9 mouse cellular contexts compared by ENCODE assay signal in the genomic region with DNA sequence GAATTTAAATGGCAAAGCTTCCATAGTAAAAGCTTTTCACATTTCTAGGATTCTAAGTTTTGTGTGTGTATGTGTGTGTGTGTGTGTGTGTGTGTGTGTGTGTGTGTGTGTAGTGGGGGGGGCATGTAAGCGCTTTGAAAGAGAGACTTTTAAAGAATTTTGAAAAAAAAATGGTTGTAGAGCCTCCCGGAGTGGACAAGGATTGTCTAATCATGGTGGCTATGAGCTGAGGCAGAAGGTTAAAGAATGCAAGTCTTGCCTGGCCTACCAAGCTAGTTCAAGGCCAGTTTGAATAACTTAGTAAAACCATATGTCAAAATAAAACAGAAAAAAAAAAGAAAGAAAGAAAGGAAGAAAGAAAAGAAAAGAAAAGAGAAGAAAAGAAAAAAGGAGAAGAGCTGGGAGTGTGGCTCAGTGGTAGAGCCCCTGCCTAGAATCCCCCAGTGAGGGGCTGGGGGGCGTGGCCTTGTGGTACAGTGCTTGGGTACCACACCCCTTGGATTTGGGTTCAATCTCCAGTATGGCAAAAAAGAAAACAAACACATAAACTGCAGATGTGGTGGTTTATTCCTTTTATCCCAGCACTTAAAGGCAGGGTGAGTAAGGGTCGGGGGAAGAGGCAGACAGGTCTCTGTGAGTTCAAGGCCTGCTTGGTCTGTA. TPM values are rescaled to one million over a fixed set of nuclear protein-coding genes. Genes with fewer than 3 reads are reported as not detected.
DNase-seq lines count a peak whose midpoint lies in the region; ATAC-seq lines count a peak whose summit lies in the region.
"Had no signal": no experiment of that assay in that cellular context is flagged by ENCODE, and none has a peak within 500 bp of the region (broad histone marks: within the 10 kb centered on the region; RNA-seq: fewer than 3 reads in every experiment).

No protein-coding gene starts in this region.

- H3K36me3 ChIP-seq in limb, embryonic 15.5 days = peaks cover 36% of the 10 kb centered on the region

- peak overlapping the region; percentile 88 for H3K4me2 ChIP-seq in limb, embryonic 15.5 days

- H3K27ac ChIP-seq in limb, embryonic 15.5 days = peak overlapping the region; percentile 95; the same call in 1 of the 2 replicates

- H3K27me3 ChIP-seq in limb, embryonic 15.5 days = no peaks in the 10 kb centered on the region

- no peak for ATAC-seq in limb, embryonic 15.5 days (ENCODE audit: insufficient number of reproducible peaks, low FRiP score, low TSS enrichment, low read depth)
- ATAC-seq in monocyte, adult 5-6 weeks (replicated peaks; ENCODE audit: insufficient number of reproducible peaks, low FRiP score, low TSS enrichment, poor library complexity, severe bottlenecking) = no peak

- no peak overlapping the region for H3K9ac ChIP-seq in limb, embryonic 15.5 days

- H3K4me3 ChIP-seq in limb, embryonic 15.5 days = peak overlapping the region; percentile 48

- DNase-seq in heart, adult 11 months = peak; percentile 66
- DNase-seq in heart, postnatal 25 days (ENCODE audit: low spot score) = no peak
- peak; percentile 37 for DNase-seq in thymus, postnatal 14 days
- DNase-seq in thymus, postnatal 25 days = no peak
- DNase-seq in testis, postnatal 10 days (ENCODE audit: low spot score) = peak; percentile 71
- no peak for DNase-seq in Muller cell, postnatal 12 days (ENCODE audit: inconsistent ontology term)

- WGBS in limb, embryonic 15.5 days = 89% methylated on average over 4 of the region's 4 CpGs

- peaks cover 54% of the 10 kb centered on the region for H3K4me1 ChIP-seq in limb, embryonic 15.5 days

- no peaks in the 10 kb centered on the region for H3K9me3 ChIP-seq in limb, embryonic 15.5 days

- intact Hi-C loops in heart, postnatal 25 days (cut with DNase I) = no loop called here

RNA-seq across cellular contexts. Expression of a gene that starts 6.8 kb away (rescaled TPM):
- 1 to 10 TPM; 1.8 to 1.9 TPM for total RNA-seq in heart, postnatal 25 days (2021)
- polyA plus RNA-seq in limb, embryonic 15.5 days (2015; fragmentation: Nextera tagmentation; extraction: Ambion mirVana) = 29.0 and 33.4 TPM in 2 replicates
- not detected in 3 replicates for total RNA-seq in monocyte, adult 5-6 weeks (2017)
- polyA plus RNA-seq: C2C12 had no signal

RNA-seq across cellular contexts. Expression of a gene that starts 18.4 kb away (rescaled TPM):
- under 1 TPM; 0.14 to 0.16 TPM for total RNA-seq in heart, postnatal 25 days (2021)
- 0.17 and 0.20 TPM in 2 replicates for polyA plus RNA-seq in limb, embryonic 15.5 days (2015; fragmentation: Nextera tagmentation; extraction: Ambion mirVana)
- total RNA-seq in monocyte, adult 5-6 weeks (2017) = 0.19 to 0.64 TPM (median 0.29 TPM) in 3 replicates
- polyA plus RNA-seq: C2C12 had no signal

RNA-seq across cellular contexts. Expression of a gene that starts 27.7 kb away (rescaled TPM):
- total RNA-seq in heart, postnatal 25 days (2021) = 100 to 1,000 TPM in 1 of 2 experiments, 10 to 100 TPM in 1; 97.5 to 102 TPM
- polyA plus RNA-seq in limb, embryonic 15.5 days (2015; fragmentation: Nextera tagmentation; extraction: Ambion mirVana) = 101 and 115 TPM in 2 replicates
- 25.8 to 48.8 TPM (median 35.1 TPM) in 3 replicates for total RNA-seq in monocyte, adult 5-6 weeks (2017)

Comparison
In these comparisons a context has a peak if more than half of its experiments do, and no peak if none do; other contexts are left out.
1. DNase-seq: peak in heart, adult 11 months (single experiment), thymus, postnatal 14 days (single experiment) and testis, postnatal 10 days (single experiment); none in heart, postnatal 25 days (single experiment), thymus, postnatal 25 days (single experiment) and Muller cell, postnatal 12 days (single experiment).